Mouse (Mus musculus) c-Kit-positive CD71-positive TER-119-positive erythroid progenitor cells, embryonic 14.5 days (primary cell): Measurements from ENCODE around the gene Il3.

Experiments
- DNase-seq: peaks from one replicate; pipeline ENCODE4 v3.0.0-alpha.2; 2013; ENCODE audit warnings: low spot score

Il3 gene

GRCm38 (mm10) chr11:54216091-54216490, 51.0 kb downstream of the Il3 start:
- no peak for DNase-seq
